Mouse (Mus musculus) neutrophil, adult 59 days (primary cell): ENCODE data around the gene Echdc3. TPM values are rescaled to one million over a fixed set of nuclear protein-coding genes. Genes with fewer than 3 reads are reported as not detected.

Experiments
- total RNA-seq, 2 experiments: library from RNA; stranded (reverse); gene quantifications; 1 replicate in 1 of 2; 2 replicates in 1 of 2; pipeline ENCODE4 v1.2.4; 2023

Echdc3 gene
- under 1 TPM; 0.44 to 0.75 TPM for total RNA-seq

GRCm38 (mm10) chr2:6212724-6213511 lies at the start of gene Echdc3:
TSS of gene Echdc3 (minus strand) at chr2:6213033.

Other genes starting within 250 kb of the Echdc3 start
- gene Proser2, start 82.8 kb downstream of the Echdc3 start, total RNA-seq = under 1 TPM in 1 of 2 experiments, not detected in 1; 0.18 TPM
- gene Usp6nl, start 109.6 kb upstream of the Echdc3 start, total RNA-seq = 1 to 10 TPM; 7.7 to 9.6 TPM